Mouse (Mus musculus) testis, postnatal 14 days (tissue): ENCODE measurements around the gene Hist1h4i.
"Not testable (repeated sequence)": the region's sequence is repeated elsewhere in the genome, so short reads cannot be mapped to it uniquely, and the experiment has no call there.

Experiments
- DNase-seq: peaks from one replicate; pipeline ENCODE4 v3.0.0; 2021; ENCODE audit warnings: low spot score

Hist1h4i gene

GRCm38 (mm10) chr13:22041142-22041536, at the start of gene Hist1h4i:
TSS of gene Hist1h4i (minus strand) at chr13:22041362.
- peak; percentile 99 for DNase-seq

- not testable (repeated sequence) for DNase-seq
Observed at GRCm38 (mm10) chr13:22084140-22084539, 43.0 kb upstream of the Hist1h4i start, which contains the start of gene Vmn1r188. TSS of gene Vmn1r188 (plus strand) at chr13:22084440.

DNA sequence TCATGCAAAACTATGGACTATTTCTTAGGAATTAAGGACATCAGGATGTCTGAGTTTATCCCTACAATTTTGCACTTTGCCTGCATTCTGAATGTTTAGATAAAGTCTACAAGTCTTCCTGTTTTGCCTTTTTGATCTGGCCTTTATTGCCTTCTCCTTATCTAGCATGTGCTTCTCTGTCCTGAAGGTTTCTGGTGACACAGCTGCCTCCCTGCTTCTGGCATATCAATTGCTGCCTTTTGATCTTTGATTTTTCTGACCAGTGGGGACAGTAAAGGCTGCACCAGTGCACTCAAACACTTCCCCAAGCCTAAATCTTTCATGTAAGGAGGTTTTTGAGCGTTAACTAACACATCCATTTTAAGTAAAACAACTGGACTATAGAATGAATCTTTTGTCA, 22.3 kb upstream of the Hist1h4i start:
- DNase-seq = no peak

GRCm38 (mm10) chr13:22061422-22061821, 20.3 kb upstream of the Hist1h4i start:
- DNase-seq = no peak

DNA sequence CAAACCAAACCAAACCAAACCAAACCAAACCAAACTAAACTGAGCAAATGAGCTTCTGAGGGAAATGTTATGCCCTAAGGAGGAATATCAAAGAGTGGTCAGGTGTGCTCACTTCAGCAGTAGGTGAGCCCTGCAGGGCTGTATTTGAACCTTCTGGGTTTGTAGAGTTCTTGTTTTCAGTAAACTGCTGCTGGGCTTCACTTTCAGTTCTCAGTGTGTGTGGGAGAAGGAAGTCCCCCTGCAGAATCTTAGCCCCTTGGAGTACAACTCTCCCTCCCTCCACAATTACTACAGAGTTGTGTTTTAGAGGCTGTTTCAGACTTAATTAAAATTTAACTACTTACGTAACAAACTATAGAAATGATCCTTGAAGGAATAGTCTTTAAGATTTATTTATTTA, 12.6 kb upstream of the Hist1h4i start:
- no peak for DNase-seq

DNA sequence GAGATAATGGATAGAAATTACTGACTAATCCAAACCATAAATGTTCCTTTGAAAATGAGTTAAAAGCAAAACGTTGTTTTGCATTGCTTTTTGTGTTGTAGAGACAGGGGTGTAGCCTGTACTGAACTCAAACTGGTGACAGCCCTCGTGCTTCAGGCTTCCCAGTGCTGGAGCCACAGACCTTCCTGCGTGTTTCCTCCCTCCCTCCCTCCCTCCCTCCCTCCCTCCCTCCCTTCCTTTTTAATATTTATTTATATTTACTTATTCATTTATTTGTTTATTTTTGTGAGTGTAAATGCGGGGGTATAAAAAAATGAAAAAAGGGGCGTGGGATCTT, 10.3 kb upstream of the Hist1h4i start:
- DNase-seq = no peak

DNA sequence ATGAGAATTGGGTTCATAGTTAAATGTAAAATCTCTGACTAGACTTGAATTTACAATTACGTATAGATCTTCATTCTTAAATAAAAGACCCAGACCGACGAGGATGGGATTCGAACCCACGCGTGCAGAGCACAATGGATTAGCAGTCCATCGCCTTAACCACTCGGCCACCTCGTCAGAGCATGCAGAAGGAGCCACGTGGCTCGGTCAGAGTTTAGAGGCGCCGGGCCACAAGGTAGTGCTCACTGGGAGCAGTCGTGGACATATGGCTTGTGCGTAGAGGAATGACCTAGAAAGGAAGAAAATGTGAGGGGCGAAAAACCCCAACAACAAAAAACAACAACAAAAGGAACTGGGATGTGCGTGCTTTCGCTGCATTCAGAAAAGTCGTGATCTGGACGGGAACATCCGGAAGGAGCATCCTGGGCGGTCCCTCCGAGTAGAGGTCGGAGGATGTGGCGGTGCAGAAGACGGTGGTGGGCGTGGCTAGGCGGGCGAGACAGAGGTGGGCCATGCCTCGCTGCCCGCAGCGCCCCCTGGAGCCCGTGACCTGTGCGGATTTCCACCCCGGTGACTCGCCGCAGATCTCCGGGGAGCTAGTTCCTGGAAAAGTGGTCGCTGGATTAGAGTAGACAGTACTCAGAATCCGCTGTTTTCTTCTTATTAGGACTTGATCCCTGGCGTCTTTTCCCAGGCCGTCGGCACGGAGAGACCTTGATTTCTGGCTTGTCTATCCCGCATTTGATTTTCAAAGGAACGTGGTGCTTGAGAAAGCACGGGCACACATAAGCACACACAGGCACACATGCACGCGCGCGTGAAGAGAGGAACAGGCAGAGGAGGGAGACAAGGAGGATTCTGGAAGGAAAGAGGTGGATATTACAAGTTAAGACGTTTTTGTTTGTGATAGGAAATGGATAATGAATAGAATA, 9.7 kb upstream of the Hist1h4i start:
- peak; percentile 90 for DNase-seq

- peak; percentile 57 for DNase-seq
Observed at GRCm38 (mm10) chr13:22049737-22050440, 8.7 kb upstream of the Hist1h4i start.

GRCm38 (mm10) chr13:22049041-22049440, 7.9 kb upstream of the Hist1h4i start:
- DNase-seq = no peak

- DNase-seq = no peak
Observed at GRCm38 (mm10) chr13:22045311-22045710, 4.1 kb upstream of the Hist1h4i start.

DNA sequence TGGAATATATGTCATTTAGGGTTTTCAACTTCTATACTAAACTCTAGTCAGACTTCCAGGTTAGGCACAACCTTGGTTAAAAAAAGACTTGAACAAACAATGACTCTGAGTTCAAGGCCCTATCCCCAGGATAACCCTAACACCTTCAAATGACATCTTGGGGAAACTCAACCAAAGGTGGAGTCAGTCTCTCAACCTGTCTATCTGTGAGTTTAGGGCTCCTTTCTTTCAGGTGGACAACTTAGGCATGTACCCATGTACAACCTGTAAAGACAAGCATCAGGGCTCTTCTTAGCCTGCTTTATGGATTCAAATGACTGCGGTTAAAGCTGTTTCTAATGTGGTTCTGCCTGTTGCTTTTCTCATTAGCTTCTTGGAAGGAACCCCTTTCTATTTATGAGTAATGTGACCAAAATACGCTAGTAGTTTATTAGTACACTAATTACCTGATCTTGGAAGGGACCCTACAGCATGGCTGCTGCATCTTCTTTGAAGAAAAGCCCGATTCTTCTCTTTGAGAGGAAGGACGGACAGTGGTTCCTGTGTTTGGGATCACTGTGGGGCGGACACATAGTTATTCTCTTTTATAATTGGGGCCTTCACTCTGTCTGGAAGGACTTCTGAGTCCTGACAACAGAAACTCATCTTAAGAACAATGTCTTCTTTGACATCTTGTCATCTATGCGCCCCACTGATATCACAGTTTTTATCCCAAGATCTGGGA, 3.4 kb upstream of the Hist1h4i start:
- DNase-seq = no peak

- peak; percentile 72 for DNase-seq
Observed at GRCm38 (mm10) chr13:22043503-22044431, 2.6 kb upstream of the Hist1h4i start.

DNA sequence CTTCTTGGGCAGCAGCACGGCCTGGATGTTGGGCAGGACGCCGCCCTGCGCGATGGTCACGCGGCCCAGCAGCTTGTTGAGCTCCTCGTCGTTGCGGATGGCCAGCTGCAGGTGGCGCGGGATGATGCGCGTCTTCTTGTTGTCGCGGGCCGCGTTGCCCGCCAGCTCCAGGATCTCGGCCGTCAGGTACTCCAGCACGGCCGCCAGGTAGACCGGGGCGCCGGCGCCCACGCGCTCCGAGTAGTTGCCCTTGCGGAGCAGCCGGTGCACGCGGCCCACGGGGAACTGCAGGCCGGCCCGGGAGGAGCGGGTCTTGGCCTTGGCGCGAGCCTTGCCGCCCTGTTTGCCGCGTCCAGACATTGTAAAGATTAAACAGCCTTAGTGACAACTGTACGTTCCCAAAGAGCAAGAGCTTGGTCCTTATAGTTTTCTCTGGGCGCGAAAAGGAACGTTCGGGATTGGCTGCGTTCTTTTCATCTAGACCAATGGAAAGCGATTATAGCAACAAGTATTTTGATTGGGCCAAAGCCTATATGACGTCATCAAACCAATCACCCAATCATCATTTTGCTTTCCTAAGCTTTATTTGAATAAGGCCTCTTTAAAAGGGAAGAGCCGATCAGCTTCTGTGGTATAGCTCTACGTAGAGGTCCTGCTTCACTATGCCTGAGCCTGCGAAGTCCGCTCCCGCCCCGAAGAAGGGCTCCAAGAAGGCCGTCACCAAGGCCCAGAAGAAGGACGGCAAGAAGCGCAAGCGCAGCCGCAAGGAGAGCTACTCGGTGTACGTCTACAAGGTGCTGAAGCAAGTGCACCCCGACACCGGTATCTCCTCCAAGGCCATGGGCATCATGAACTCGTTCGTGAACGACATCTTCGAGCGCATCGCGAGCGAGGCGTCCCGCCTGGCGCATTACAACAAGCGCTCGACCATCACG, 1.7 kb upstream of the Hist1h4i start, which contains the start of the genes Hist1h2ag and Hist1h2bj:
Gene Hist1h2ag, minus strand, starts transcription at position 377 of the 935 bp plus-strand sequence.
Gene Hist1h2bj, plus strand, starts transcription at position 647 of the 935 bp plus-strand sequence.
- peak; percentile 95 for DNase-seq

- DNase-seq = peak; percentile 49
Observed at GRCm38 (mm10) chr13:22041651-22042567, 747 bp upstream of the Hist1h4i start.

DNA sequence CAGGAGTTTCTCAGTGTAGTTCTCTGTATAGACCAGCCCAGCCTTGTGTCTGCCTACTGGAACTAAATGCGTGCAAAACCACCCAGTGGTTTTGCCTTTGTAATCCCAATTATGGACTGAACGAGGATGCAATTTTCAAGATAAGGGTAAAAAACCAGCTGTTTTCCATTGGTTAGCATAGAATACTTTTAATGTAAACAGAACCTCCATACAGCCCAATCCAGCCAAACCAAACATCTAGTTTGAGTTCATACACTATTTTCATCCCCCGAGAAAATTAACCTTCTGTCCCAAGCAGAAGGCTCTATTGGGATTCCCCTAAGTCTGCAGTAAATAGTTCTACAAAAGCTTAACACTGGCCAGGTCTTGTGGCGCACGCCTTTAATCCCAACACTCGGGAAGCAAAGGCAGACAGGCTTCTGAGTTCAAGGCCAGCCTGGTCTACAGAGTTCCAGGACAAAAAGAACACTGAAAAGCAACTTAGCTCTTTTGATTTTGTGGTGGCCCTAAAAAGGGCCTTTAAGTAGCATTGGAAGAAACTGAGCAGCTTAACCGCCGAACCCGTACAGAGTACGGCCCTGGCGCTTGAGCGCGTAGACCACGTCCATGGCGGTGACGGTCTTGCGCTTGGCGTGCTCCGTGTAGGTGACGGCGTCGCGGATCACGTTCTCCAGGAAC, 559 bp downstream of the Hist1h4i start:
- no peak for DNase-seq

- no peak for DNase-seq
Observed at GRCm38 (mm10) chr13:22039951-22040463, 1.2 kb downstream of the Hist1h4i start.

DNA sequence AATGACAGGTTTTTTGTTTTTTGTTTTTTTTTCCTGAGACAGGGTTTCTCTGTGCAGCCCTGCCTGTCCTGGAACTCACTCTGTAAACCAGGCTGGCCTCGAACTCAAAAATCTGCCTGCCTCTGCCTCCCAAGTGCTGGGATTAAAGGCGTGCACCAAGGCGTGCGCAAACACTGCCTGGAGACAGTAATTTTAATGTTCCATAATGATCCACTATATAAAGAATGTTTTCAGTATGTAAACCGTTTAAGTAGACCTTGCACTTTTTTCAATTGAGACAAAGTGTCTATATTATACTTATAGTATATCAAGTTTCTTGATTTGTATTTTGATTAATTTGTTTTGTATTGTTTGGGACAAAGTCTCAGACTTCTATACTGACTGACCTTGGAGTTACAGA, 1.8 kb downstream of the Hist1h4i start:
- no peak for DNase-seq

GRCm38 (mm10) chr13:22037415-22037814, 3.7 kb downstream of the Hist1h4i start:
- no peak for DNase-seq
